Comparison of ENCODE assay signal across 8 mouse cellular contexts in genomic region chr5:148662281-148662741, GRCm38 (mm10).
DNase-seq lines count a peak whose midpoint lies in the region.

No protein-coding gene starts in this region.

- peak; percentile 37 for DNase-seq in urinary bladder, postnatal 14 days (ENCODE audit: low spot score)
- no peak for DNase-seq in urinary bladder, postnatal 25 days (ENCODE audit: low spot score)
- peak; percentile 73 for DNase-seq in gastrocnemius, postnatal 14 days
- peak; percentile 44 to 67 for DNase-seq in left cerebral cortex, postnatal 14 days (ENCODE audit: low spot score in 2 of 2)
- DNase-seq in spleen, adult 12 weeks (ENCODE audit: low spot score) = no peak
- DNase-seq in testis, postnatal 14 days (ENCODE audit: low spot score) = no peak
- DNase-seq in heart, postnatal 36 days = no peak
- no peak for DNase-seq in heart, postnatal 14 days

- intact Hi-C loops in gastrocnemius, postnatal 14 days (cut with DNase I; ENCODE audit: low total_unique reads) = no loop called here
- intact Hi-C loops in left cerebral cortex, postnatal 14 days (cut with DNase I) = no loop called here
- intact Hi-C loops in heart, postnatal 36 days (cut with DNase I) = no loop called here
- intact Hi-C loops in heart, postnatal 14 days (cut with DNase I) = no loop called here

Comparison
In these comparisons a context has a peak if more than half of its experiments do, and no peak if none do; other contexts are left out.
1. DNase-seq: peak in urinary bladder, postnatal 14 days (single experiment), gastrocnemius, postnatal 14 days (single experiment) and left cerebral cortex, postnatal 14 days (2 of 2); none in urinary bladder, postnatal 25 days (single experiment), spleen, adult 12 weeks (single experiment), testis, postnatal 14 days (single experiment), heart, postnatal 36 days (0 of 2) and heart, postnatal 14 days (0 of 2).